Mouse (Mus musculus): Measurements from ENCODE around the gene Msi2. TPM values are rescaled to one million over a fixed set of nuclear protein-coding genes. Genes with fewer than 3 reads are reported as not detected.

Gene Msi2
- polyA plus RNA-seq, 1 experiment from 2014 or later: 20.4 TPM

- 57% methylated on average over 6 of the region's 6 CpGs for WGBS
- no peaks in the 10 kb centered on the region for H3K9me3 ChIP-seq
- H3K27me3 ChIP-seq (ENCODE audit: poor library complexity, severe bottlenecking): no peaks in the 10 kb centered on the region
- DNase-seq (ENCODE audit: extremely low spot score, low spot score): no peak
- peak overlapping the region; percentile 70 for H3K27ac ChIP-seq
- H3K4me3 ChIP-seq: no peak overlapping the region
- peaks cover 98% of the 10 kb centered on the region for H3K4me1 ChIP-seq
- H3K36me3 ChIP-seq (replicated peaks): peaks cover 18% of the 10 kb centered on the region
Measured at GRCm38 (mm10) chr11:88555902-88556549, 162.3 kb downstream of the Msi2 start.

GRCm38 (mm10) chr11:88555232-88555818 lies 163.0 kb downstream of the Msi2 start:
- WGBS: 67% methylated on average over 8 of the region's 8 CpGs
- Histone ChIP-seq H3K27me3 (ENCODE audit: poor library complexity, severe bottlenecking) (no peaks in the 10 kb centered on the region), H3K4me3 (no peak overlapping the region), H3K4me1 (peaks cover 98% of the 10 kb centered on the region), H3K27ac (peak overlapping the region; percentile 70), H3K36me3 (replicated peaks) (peaks cover 12% of the 10 kb centered on the region; the same call in 1 of the 2 replicates), H3K9me3 (no peaks in the 10 kb centered on the region)
- no peak for DNase-seq (ENCODE audit: extremely low spot score, low spot score)

GRCm38 (mm10) chr11:88553521-88554310 lies 164.6 kb downstream of the Msi2 start:
- WGBS: 68% methylated on average over 11 of the region's 11 CpGs
- no peak for DNase-seq (ENCODE audit: extremely low spot score, low spot score)

GRCm38 (mm10) chr11:88552987-88553386 lies 165.3 kb downstream of the Msi2 start:
- Histone ChIP-seq H3K36me3 (replicated peaks) (0 out of 2 replicates have a peak, but pooled peaks cover 2% of the 10 kb centered on the region), H3K27me3 (ENCODE audit: poor library complexity, severe bottlenecking) (no peaks in the 10 kb centered on the region), H3K4me3 (no peak overlapping the region), H3K9me3 (no peaks in the 10 kb centered on the region), H3K4me1 (peaks cover 98% of the 10 kb centered on the region), H3K27ac (peak overlapping the region; percentile 70)
- 24% methylated on average over 8 of the region's 8 CpGs for WGBS
- DNase-seq (ENCODE audit: extremely low spot score, low spot score): peak; percentile 50

More at GRCm38 (mm10) chr11:88553521-88554310, 164.6 kb downstream of the Msi2 start:
- Histone ChIP-seq H3K9me3 (no peaks in the 10 kb centered on the region), H3K36me3 (replicated peaks) (0 out of 2 replicates have a peak, but pooled peaks cover 4% of the 10 kb centered on the region), H3K4me3 (no peak overlapping the region), H3K27ac (peak overlapping the region; percentile 70), H3K4me1 (peaks cover 98% of the 10 kb centered on the region), H3K27me3 (ENCODE audit: poor library complexity, severe bottlenecking) (no peaks in the 10 kb centered on the region)

- H3K36me3 ChIP-seq (replicated peaks): 0 out of 2 replicates have a peak, but pooled peaks cover 5% of the 10 kb centered on the region
Measured at GRCm38 (mm10) chr11:88552385-88552784, 165.9 kb downstream of the Msi2 start.

GRCm38 (mm10) chr11:88551034-88551433 lies 167.3 kb downstream of the Msi2 start:
- 0 out of 2 replicates have a peak, but pooled peaks cover 3% of the 10 kb centered on the region for H3K36me3 ChIP-seq (replicated peaks)
- WGBS: 24% methylated on average over 3 of the region's 3 CpGs
- no peak overlapping the region for H3K4me3 ChIP-seq
- no peaks in the 10 kb centered on the region for H3K9me3 ChIP-seq
- peak overlapping the region; percentile 70 for H3K27ac ChIP-seq
- DNase-seq (ENCODE audit: extremely low spot score, low spot score): no peak
- peaks cover 96% of the 10 kb centered on the region for H3K4me1 ChIP-seq
- no peaks in the 10 kb centered on the region for H3K27me3 ChIP-seq (ENCODE audit: poor library complexity, severe bottlenecking)

More at GRCm38 (mm10) chr11:88552385-88552784, 165.9 kb downstream of the Msi2 start:
- Histone ChIP-seq H3K27me3 (ENCODE audit: poor library complexity, severe bottlenecking) (no peaks in the 10 kb centered on the region), H3K4me3 (no peak overlapping the region), H3K4me1 (peaks cover 98% of the 10 kb centered on the region), H3K27ac (peak overlapping the region; percentile 70), H3K9me3 (no peaks in the 10 kb centered on the region)
- WGBS: 74% methylated on average over 6 of the region's 6 CpGs
- DNase-seq (ENCODE audit: extremely low spot score, low spot score): no peak

GRCm38 (mm10) chr11:88550083-88550907 lies 168.0 kb downstream of the Msi2 start:
- H3K27ac ChIP-seq: peak overlapping the region; percentile 70
- WGBS: 49% methylated on average over 6 of the region's 6 CpGs
- no peaks in the 10 kb centered on the region for H3K27me3 ChIP-seq (ENCODE audit: poor library complexity, severe bottlenecking)
- H3K9me3 ChIP-seq: no peaks in the 10 kb centered on the region
- no peak overlapping the region for H3K4me3 ChIP-seq
- no peak for DNase-seq (ENCODE audit: extremely low spot score, low spot score)
- H3K4me1 ChIP-seq: peaks cover 88% of the 10 kb centered on the region
- H3K36me3 ChIP-seq (replicated peaks): 0 out of 2 replicates have a peak, but pooled peaks cover 3% of the 10 kb centered on the region

GRCm38 (mm10) chr11:88549529-88549900 lies 168.8 kb downstream of the Msi2 start:
- Histone ChIP-seq H3K27me3 (ENCODE audit: poor library complexity, severe bottlenecking) (no peaks in the 10 kb centered on the region), H3K4me1 (peaks cover 82% of the 10 kb centered on the region), H3K4me3 (no peak overlapping the region), H3K9me3 (no peaks in the 10 kb centered on the region), H3K36me3 (replicated peaks) (0 out of 2 replicates have a peak, but pooled peaks cover 3% of the 10 kb centered on the region), H3K27ac (peak overlapping the region; percentile 70)
- 85% methylated on average over 13 of the region's 13 CpGs for WGBS
- DNase-seq (ENCODE audit: extremely low spot score, low spot score): no peak

- peak overlapping the region; percentile 70 for H3K27ac ChIP-seq
- peaks cover 82% of the 10 kb centered on the region for H3K4me1 ChIP-seq
- H3K36me3 ChIP-seq (replicated peaks): 0 out of 2 replicates have a peak, but pooled peaks cover 5% of the 10 kb centered on the region
- DNase-seq (ENCODE audit: extremely low spot score, low spot score): no peak
- H3K9me3 ChIP-seq: no peaks in the 10 kb centered on the region
- H3K4me3 ChIP-seq: no peak overlapping the region
- WGBS: 67% methylated on average over 6 of the region's 6 CpGs
- H3K27me3 ChIP-seq (ENCODE audit: poor library complexity, severe bottlenecking): no peaks in the 10 kb centered on the region
Measured at GRCm38 (mm10) chr11:88548832-88549528, 169.3 kb downstream of the Msi2 start.

- DNase-seq (ENCODE audit: extremely low spot score, low spot score): no peak
- H3K9me3 ChIP-seq: no peaks in the 10 kb centered on the region
- peak overlapping the region; percentile 70 for H3K27ac ChIP-seq
- WGBS: 82% methylated on average over 7 of the region's 7 CpGs
- H3K4me1 ChIP-seq: peaks cover 82% of the 10 kb centered on the region
- H3K27me3 ChIP-seq (ENCODE audit: poor library complexity, severe bottlenecking): no peaks in the 10 kb centered on the region
- 0 out of 2 replicates have a peak, but pooled peaks cover 10% of the 10 kb centered on the region for H3K36me3 ChIP-seq (replicated peaks)
- H3K4me3 ChIP-seq: no peak overlapping the region
Measured at GRCm38 (mm10) chr11:88548423-88548822, 169.9 kb downstream of the Msi2 start.

GRCm38 (mm10) chr11:88543771-88544170 lies 174.5 kb downstream of the Msi2 start:
- WGBS: 83% methylated on average over 6 of the region's 6 CpGs
- Histone ChIP-seq H3K27ac (no peak overlapping the region), H3K4me1 (peaks cover 82% of the 10 kb centered on the region), H3K27me3 (ENCODE audit: poor library complexity, severe bottlenecking) (no peaks in the 10 kb centered on the region), H3K36me3 (replicated peaks) (peaks cover 21% of the 10 kb centered on the region), H3K4me3 (no peak overlapping the region), H3K9me3 (no peaks in the 10 kb centered on the region)
- DNase-seq (ENCODE audit: extremely low spot score, low spot score): no peak

All from forebrain, embryonic 10.5 days (tissue).